Mouse (Mus musculus) CH12.LX (cell line): ENCODE results near the gene Zfp507. TPM values are rescaled to one million over a fixed set of nuclear protein-coding genes. Genes with fewer than 3 reads are reported as not detected.
A peak's percentile ranks its signal among the peaks of the same experiment; 100 is the strongest.

Experiments used
- DNase-seq: peaks from one replicate; pipeline ENCODE4 v3.0.0-alpha.2; 2013; ENCODE audit errors: extremely low read depth
- H3K27ac ChIP-seq: 2 replicates; pipeline ENCODE4 v1.5.1; 2012; ENCODE audit warnings: low read depth, mild to moderate bottlenecking, control low read depth, moderate library complexity; ENCODE audit not compliant: insufficient read depth
- H3K27me3 ChIP-seq: replicated peaks from 2 replicates; pipeline ENCODE3; 2012; ENCODE audit warnings: inconsistent platforms
- H3K36me3 ChIP-seq, 2 experiments: replicated peaks in 1 of 2; 2 replicates each; pipeline versions ENCODE3 to v1.6.1; 2012; ENCODE audit warnings: inconsistent platforms in 1 of 2, low read length in 1 of 2, mild to moderate bottlenecking in 1 of 2, mixed read lengths in 1 of 2, moderate library complexity in 1 of 2; ENCODE audit not compliant: control insufficient read depth in 1 of 2, insufficient read depth in 1 of 2
- H3K4me1 ChIP-seq, 2 experiments: 2 replicates each; pipeline ENCODE4 v1.6.1; 2012; ENCODE audit warnings: inconsistent platforms in 1 of 2, moderate library complexity in 1 of 2; ENCODE audit not compliant: insufficient read depth in 2 of 2, control insufficient read depth in 1 of 2
- H3K4me2 ChIP-seq: 2 replicates; pipeline ENCODE4 v1.6.1; 2012; ENCODE audit warnings: low read depth, mild to moderate bottlenecking, control low read depth; ENCODE audit not compliant: poor library complexity, insufficient read depth, severe bottlenecking
- H3K4me3 ChIP-seq, 3 experiments: fragments of 150-350 bp in 1 of 3; sonication (generic) in 1 of 3; replicated peaks in 1 of 3; 2 replicates each; pipeline versions ENCODE3 to v1.5.1; 2011 to 2012; ENCODE audit warnings: low read depth in 2 of 3, low read length in 2 of 3, mild to moderate bottlenecking in 2 of 3, moderate library complexity in 2 of 3, control low read depth in 1 of 3, improper control_type of control experiment in 1 of 3, inconsistent platforms in 1 of 3, mixed read lengths in 1 of 3; ENCODE audit not compliant: poor library complexity in 1 of 3
- H3K79me2 ChIP-seq: replicated peaks from 2 replicates; pipeline ENCODE4 v1.6.1; 2012; ENCODE audit warnings: mild to moderate bottlenecking, moderate library complexity; ENCODE audit not compliant: control insufficient read depth, poor library complexity, insufficient read depth, severe bottlenecking; ENCODE audit errors: extremely low read depth
- H3K9ac ChIP-seq: 2 replicates; pipeline ENCODE4 v1.6.1; 2012; ENCODE audit warnings: low read depth, mild to moderate bottlenecking, control low read depth, moderate library complexity; ENCODE audit not compliant: insufficient read depth
- H3K9me3 ChIP-seq: replicated peaks from 2 replicates; pipeline ENCODE3; 2012; ENCODE audit warnings: low read length, inconsistent platforms, mixed read lengths
- BHLHE40 ChIP-seq: IDR thresholded peaks from 2 replicates; pipeline ENCODE4 v1.6.1; 2011; ENCODE audit warnings: mild to moderate bottlenecking, low read depth, low read length, improper control_type of control experiment
- CHD1 ChIP-seq: IDR thresholded peaks from 2 replicates; pipeline ENCODE4 v1.6.1; 2012; ENCODE audit warnings: low read depth, low read length, improper control_type of control experiment, inconsistent platforms
- ELF1 ChIP-seq: IDR thresholded peaks from 2 replicates; pipeline ENCODE4 v1.6.1; 2014; ENCODE audit warnings: low read depth, mild to moderate bottlenecking, inconsistent platforms, low read length, improper control_type of control experiment
- GABPA ChIP-seq: IDR thresholded peaks from 2 replicates; pipeline ENCODE4 v1.6.1; 2012; ENCODE audit warnings: low read depth, low read length, improper control_type of control experiment, inconsistent platforms; ENCODE audit not compliant: insufficient replicate concordance
- HCFC1 ChIP-seq: IDR thresholded peaks from 2 replicates; pipeline ENCODE4 v1.6.1; 2012; ENCODE audit warnings: low read depth, mild to moderate bottlenecking, inconsistent platforms, low read length, improper control_type of control experiment
- JUN ChIP-seq: IDR thresholded peaks from 2 replicates; pipeline ENCODE4 v1.6.1; 2011; ENCODE audit warnings: low read depth, mild to moderate bottlenecking, low read length, improper control_type of control experiment, moderate library complexity; ENCODE audit not compliant: insufficient read depth
- KAT2A ChIP-seq: IDR thresholded peaks from 2 replicates; pipeline ENCODE4 v1.6.1; 2012; ENCODE audit warnings: low read length, improper control_type of control experiment, inconsistent platforms; ENCODE audit not compliant: insufficient replicate concordance
- MXI1 ChIP-seq: IDR thresholded peaks from 2 replicates; pipeline ENCODE4 v1.6.1; 2011; ENCODE audit warnings: mild to moderate bottlenecking, low read depth, low read length, improper control_type of control experiment
- MYC ChIP-seq: IDR thresholded peaks from 2 replicates; pipeline ENCODE4 v1.6.1; 2011; ENCODE audit warnings: low read depth, mild to moderate bottlenecking, improper control_type of control experiment, low read length
- NRF1 ChIP-seq: IDR thresholded peaks from 2 replicates; pipeline ENCODE4 v1.6.1; 2014; ENCODE audit warnings: low read depth, mild to moderate bottlenecking, inconsistent platforms, low read length, improper control_type of control experiment, moderate library complexity
- PAX5 ChIP-seq: IDR thresholded peaks from 2 replicates; pipeline ENCODE4 v1.6.1; 2012; ENCODE audit warnings: low read length, inconsistent platforms, mixed read lengths
- POLR2AphosphoS2 ChIP-seq: IDR thresholded peaks from 2 replicates; pipeline ENCODE4 v1.6.1; 2011; ENCODE audit warnings: low read depth, low read length, improper control_type of control experiment
- RCOR1 ChIP-seq: conservative IDR thresholded peaks from 2 replicates; pipeline ENCODE4 v1.6.1; 2012; ENCODE audit warnings: low read depth, mild to moderate bottlenecking, inconsistent platforms, low read length, improper control_type of control experiment
- SIN3A ChIP-seq: IDR thresholded peaks from 2 replicates; pipeline ENCODE4 v1.6.1; 2012; ENCODE audit warnings: low read length, improper control_type of control experiment, inconsistent platforms
- SMC3 ChIP-seq: IDR thresholded peaks from 2 replicates; pipeline ENCODE4 v1.6.1; 2011; ENCODE audit warnings: low read depth, low read length, improper control_type of control experiment
- TBP ChIP-seq: conservative IDR thresholded peaks from 2 replicates; pipeline ENCODE4 v1.6.1; 2011; ENCODE audit warnings: low read depth, low read length, improper control_type of control experiment
- TCF12 ChIP-seq: IDR thresholded peaks from 2 replicates; pipeline ENCODE4 v1.6.1; 2014; ENCODE audit warnings: low read depth, mild to moderate bottlenecking, inconsistent platforms, low read length, improper control_type of control experiment
- UBTF ChIP-seq: IDR thresholded peaks from 2 replicates; pipeline ENCODE4 v1.6.1; 2012; ENCODE audit warnings: low read depth, mild to moderate bottlenecking, inconsistent platforms, low read length, improper control_type of control experiment, moderate library complexity
- ZC3H11A ChIP-seq: IDR thresholded peaks from 2 replicates; pipeline ENCODE4 v1.6.1; 2012; ENCODE audit warnings: low read depth, mild to moderate bottlenecking, inconsistent platforms, low read length, improper control_type of control experiment
- ZMIZ1 ChIP-seq: IDR thresholded peaks from 2 replicates; pipeline ENCODE4 v1.6.1; 2012; ENCODE audit warnings: low read depth, mild to moderate bottlenecking, inconsistent platforms, low read length, improper control_type of control experiment
- dilution Hi-C: fragments of 300-500 bp; cut with MboI; formaldehyde crosslinking; loops from 2 replicates; pipeline ENCODE4 v1.14.3; 2020; ENCODE audit warnings: low sequenced_read_pairs; ENCODE audit not compliant: extremely low pct_unique_long_range_greater_than_20kb, extremely low pct_ligation_motif_present
- in situ Hi-C: fragments of 300-500 bp; cut with MboI; formaldehyde crosslinking; loops from 3 replicates; pipeline ENCODE4 v1.14.3; 2019; ENCODE audit warnings: low sequenced_read_pairs, low pct_ligation_motif_present, low pct_unique_long_range_greater_than_20kb, mixed read lengths
- polyA plus RNA-seq: library from polyadenylated mRNA; unstranded; fragments of >175 nt; gene quantifications from 2 replicates; pipeline ENCODE4 v1.2.1, GENCODE M21; 2012; ENCODE audit warnings: low read depth; ENCODE audit not compliant: insufficient read length
- total RNA-seq, 2 experiments: library from RNA; depleted of rRNA; stranded (reverse); fragments of 300-350 nt in 1 of 2; fragments of >200 nt in 1 of 2; gene quantifications; 2 replicates each; pipeline ENCODE4 v1.2.3; 2012 to 2014

The Zfp507 gene
- total and polyA plus RNA-seq, 3 experiments, result 10.4 to 19.8 (median 19.5) TPM

DNA sequence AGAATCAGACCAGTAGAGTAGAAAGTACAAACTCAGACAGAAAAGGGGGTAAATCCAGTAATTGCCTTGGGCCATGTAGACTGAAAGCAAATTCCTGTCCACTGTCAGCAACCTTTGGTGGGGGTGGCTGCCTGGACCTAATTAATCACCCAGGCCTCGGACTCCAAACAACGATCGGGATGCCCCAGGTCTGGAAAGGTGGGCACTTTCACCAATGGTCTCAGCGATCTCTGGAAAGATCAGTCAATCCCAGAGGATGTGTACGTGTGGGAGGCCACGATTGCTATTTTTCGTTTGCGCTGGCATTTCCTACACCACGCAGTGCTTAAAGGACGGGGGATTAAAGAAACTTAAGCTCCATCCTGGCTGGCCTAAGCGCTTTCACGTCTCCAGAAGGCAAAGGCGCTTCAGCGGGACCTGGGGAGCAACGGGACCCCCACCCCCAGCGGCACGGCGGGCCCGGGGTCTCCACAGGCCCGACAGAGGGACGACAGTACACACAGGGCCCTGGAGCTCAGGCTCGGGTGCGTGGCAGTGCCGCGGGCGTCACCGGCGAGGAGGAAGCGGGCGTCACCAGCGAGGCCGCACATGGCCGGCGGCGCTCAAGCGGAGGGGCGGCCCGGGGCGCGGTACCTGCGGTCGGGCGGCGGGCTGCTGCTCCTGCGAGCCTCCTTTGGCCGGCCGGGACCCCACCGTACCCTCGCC, 450 bp downstream of the Zfp507 start:
- Histone ChIP-seq H3K9me3 (no peaks in the 10 kb centered on the region), H3K79me2 (peaks cover 23% of the 10 kb centered on the region), H3K4me1 (peaks cover 6 to 30% of the 10 kb centered on the region in 2 experiments), H3K4me3 (peak overlapping the region; percentile 76 to 96 (median 91)), H3K27me3 (no peaks in the 10 kb centered on the region), H3K9ac (peak overlapping the region; percentile 97), H3K27ac (peak overlapping the region; percentile 64), H3K36me3 (peaks cover 23 to 38% of the 10 kb centered on the region in 2 experiments), H3K4me2 (peak overlapping the region; percentile 10; the same call in 1 of the 2 replicates)
- dilution Hi-C loops, result no loop called here
- in situ Hi-C loops, result no loop called here
- DNase-seq, result peak; percentile 28
- TF ChIP-seq ELF1 (peak; percentile 21; the same call in 1 of the 2 replicates), CHD1 (no peak), HCFC1 (no peak), MXI1 (peak; percentile 62; the same call in 1 of the 2 replicates), SIN3A (peak; percentile 12; the same call in 1 of the 2 replicates), TCF12 (no peak), GABPA (no peak), TBP (no peak)

DNA sequence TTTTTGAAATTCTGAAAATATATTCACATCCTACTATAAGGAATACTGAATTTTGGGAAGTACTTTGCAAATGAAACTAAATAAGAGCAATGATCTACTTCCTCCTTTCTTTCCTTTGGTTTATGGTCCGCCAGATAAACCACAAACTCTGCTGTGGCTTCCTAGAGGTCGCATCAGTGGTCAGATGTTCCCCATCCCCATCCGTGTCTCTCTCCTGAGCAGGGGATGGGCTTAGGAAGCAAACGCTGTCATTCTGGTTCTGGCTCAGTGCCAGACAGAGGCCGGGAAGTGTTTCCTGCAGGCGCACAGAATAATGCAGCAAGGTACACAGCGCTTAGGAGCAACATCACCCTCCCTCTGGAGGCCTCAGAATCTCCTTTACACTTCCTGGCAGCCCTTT, 6.7 kb downstream of the Zfp507 start:
- Histone ChIP-seq H3K9me3 (no peaks in the 10 kb centered on the region), H3K27ac (no peak overlapping the region), H3K9ac (no peak overlapping the region), H3K4me2 (no peak overlapping the region), H3K4me3 (no peak overlapping the region), H3K4me1 (peaks cover 3 to 39% of the 10 kb centered on the region in 2 experiments), H3K36me3 (peaks cover 67 to 96% of the 10 kb centered on the region in 2 experiments), H3K27me3 (no peaks in the 10 kb centered on the region), H3K79me2 (peaks cover 9% of the 10 kb centered on the region)
- in situ Hi-C loops, result no loop called here
- TF ChIP-seq TCF12, result no peak
- no peak for TF ChIP-seq BHLHE40
- no peak for DNase-seq
- dilution Hi-C loops, result no loop called here

DNA sequence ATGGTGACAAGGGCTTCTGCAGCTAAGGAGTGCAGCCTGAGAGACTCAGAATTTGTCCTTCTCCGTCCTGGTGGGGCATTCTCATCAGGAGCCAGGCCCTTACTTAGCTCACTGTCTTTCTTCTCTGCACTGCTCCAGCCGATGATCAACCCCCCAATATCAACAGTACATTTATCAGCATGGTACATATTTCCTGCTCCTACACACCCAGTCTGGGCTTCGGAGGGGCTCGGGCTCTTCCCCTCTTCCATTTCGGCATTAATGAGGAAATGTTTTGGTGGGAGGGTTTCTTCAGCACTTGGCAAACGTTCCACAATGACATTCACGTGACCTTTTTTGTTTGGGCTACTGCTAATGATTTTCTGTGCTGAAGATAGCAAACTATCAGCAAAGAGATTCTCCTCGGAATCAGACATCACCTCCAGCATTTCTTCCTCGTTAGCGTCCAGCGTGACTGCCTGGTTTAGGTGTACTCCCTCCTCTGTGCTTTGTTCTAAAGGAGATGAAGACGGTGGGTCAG, 8.6 kb downstream of the Zfp507 start:
- Histone ChIP-seq H3K36me3 (peaks cover 69 to 96% of the 10 kb centered on the region in 2 experiments), H3K9me3 (no peaks in the 10 kb centered on the region), H3K4me3 (no peak overlapping the region), H3K4me1 (peaks cover 0 to 32% of the 10 kb centered on the region in 2 experiments; a peak in 2 of 4 replicates), H3K27me3 (no peaks in the 10 kb centered on the region), H3K79me2 (peaks cover 5% of the 10 kb centered on the region; the same call in 1 of the 2 replicates), H3K9ac (no peak overlapping the region), H3K27ac (no peak overlapping the region), H3K4me2 (no peak overlapping the region)
- dilution Hi-C loops (no loop called here), in situ Hi-C loops (no loop called here)
- DNase-seq, result no peak
- no peak for TF ChIP-seq PAX5
- TF ChIP-seq POLR2AphosphoS2, result no peak
- TF ChIP-seq UBTF, result no peak
- TF ChIP-seq KAT2A, result no peak
- no peak for TF ChIP-seq MYC
- no peak for TF ChIP-seq JUN
- TF ChIP-seq SMC3, result no peak
- no peak for TF ChIP-seq ZMIZ1
- TF ChIP-seq NRF1, result no peak
- no peak for TF ChIP-seq ZC3H11A
- TF ChIP-seq RCOR1, result no peak
